Mouse (Mus musculus) right cerebral cortex, postnatal 10 days (tissue): ENCODE measurements around the gene Nup210l.
A peak's percentile ranks its signal among the peaks of the same experiment; 100 is the strongest.
"Not testable (repeated sequence)": the region's sequence is repeated elsewhere in the genome, so short reads cannot be mapped to it uniquely, and the experiment has no call there.

ENCODE experiments used
- DNase-seq, 2 experiments: peaks; one replicate each; pipeline ENCODE4 v3.0.0; 2021; ENCODE audit warnings: low spot score in 2 of 2

Nup210l gene

DNA sequence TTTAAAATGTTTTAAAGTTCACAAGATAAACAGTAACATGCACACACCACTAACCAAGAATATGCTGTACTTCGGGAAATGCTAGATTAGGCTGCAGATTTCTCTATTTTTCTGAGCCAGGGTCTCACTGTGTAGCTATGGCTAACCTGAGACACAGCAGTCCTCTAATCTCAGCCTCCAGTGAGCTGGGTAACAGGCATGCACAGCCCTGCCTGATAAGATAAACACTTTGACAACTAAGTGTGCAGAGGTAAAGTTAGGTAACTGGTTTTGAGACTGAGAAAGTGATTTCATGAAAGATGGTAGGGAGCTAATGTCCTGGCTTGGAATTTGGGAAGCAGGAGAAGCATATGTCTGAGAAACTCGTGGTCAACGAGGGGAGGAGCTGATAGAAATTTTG is 9.5 kb upstream of the Nup210l start:
- DNase-seq, result no peak

DNA sequence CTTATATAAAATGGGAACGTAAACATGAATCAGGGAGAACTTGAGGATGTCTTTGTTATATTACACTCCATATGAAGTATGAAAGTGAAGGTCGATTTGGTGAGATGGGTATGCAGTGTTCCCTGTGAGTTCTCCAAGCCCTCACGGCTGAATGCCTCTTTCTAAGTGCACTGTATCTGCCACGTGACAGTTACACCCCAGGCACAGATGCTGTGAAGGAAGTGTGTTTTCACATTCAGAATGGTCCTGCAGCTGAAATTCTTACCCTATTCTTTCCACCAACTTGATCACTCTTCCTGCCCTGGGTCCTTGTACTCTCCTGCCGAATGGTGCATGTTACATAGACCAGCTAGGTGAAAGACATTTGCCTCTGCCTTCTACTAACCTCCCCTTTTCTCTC is 6.0 kb upstream of the Nup210l start:
- no peak for DNase-seq

- no peak for DNase-seq
Measured at GRCm38 (mm10) chr3:90101010-90101409, 2.9 kb upstream of the Nup210l start.

GRCm38 (mm10) chr3:90101673-90102072 is 2.3 kb upstream of the Nup210l start:
- DNase-seq, result no peak

DNA sequence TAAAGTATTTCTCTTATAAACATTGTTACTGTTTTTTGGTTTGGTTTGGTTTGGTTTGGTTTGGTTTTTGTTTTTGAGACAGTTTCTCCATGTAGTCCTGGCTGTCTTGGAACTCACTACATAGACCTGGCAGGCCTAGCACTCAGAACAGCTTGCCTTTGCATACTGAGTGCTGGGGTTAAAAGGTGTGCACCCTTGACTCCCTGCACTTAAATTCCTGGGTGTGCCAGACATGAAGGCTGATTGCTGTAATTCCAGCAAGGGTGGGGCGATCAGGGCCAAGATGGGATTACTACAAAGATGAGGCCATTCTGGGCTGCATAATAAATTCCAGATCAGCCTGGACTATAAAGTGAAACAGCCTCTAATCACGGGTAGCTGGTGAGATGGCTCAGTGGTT is 1.7 kb upstream of the Nup210l start:
- DNase-seq, result no peak

DNA sequence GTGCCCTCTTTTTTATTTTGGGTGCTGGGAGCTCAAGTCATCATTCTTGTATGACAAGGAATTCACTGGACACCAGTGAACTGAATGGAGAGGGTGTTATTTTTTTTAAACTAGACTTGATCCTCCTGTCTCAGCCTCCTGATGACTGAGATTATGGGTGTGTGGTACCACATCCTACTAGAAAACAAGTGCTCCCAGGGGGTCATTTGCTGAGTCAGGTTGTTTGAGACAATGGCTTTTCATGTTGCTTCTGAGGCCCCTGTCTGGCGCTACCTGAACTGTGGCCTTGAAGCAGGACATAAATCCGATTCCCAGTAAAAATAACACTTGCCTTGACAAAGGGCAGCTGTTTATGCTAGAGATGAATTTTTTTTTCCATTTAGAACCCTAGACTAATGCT is 756 bp upstream of the Nup210l start:
- DNase-seq, result no peak

GRCm38 (mm10) chr3:90111706-90112105 is 7.8 kb downstream of the Nup210l start:
- no peak for DNase-seq

DNA sequence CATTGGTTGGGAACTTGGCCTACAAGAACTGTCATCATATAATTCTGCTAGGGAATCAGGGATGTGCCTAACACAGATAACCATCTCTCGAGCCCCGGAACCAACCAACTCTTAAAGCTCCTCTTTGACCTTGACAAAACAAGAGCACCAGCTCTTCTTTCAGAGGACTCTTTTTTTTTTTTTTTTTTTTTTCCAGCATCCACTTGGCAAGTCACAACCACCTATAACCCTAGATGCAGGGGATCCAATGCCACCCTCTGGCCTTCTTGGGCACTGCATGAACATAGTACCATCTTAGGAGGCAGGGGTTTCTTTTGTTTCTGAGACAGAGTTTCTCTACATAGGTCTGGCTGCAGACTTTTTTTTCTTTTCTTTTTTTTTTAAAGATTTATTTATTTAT is 10.4 kb downstream of the Nup210l start:
- no peak for DNase-seq

GRCm38 (mm10) chr3:90115526-90115925 is 11.6 kb downstream of the Nup210l start:
- no peak for DNase-seq

DNA sequence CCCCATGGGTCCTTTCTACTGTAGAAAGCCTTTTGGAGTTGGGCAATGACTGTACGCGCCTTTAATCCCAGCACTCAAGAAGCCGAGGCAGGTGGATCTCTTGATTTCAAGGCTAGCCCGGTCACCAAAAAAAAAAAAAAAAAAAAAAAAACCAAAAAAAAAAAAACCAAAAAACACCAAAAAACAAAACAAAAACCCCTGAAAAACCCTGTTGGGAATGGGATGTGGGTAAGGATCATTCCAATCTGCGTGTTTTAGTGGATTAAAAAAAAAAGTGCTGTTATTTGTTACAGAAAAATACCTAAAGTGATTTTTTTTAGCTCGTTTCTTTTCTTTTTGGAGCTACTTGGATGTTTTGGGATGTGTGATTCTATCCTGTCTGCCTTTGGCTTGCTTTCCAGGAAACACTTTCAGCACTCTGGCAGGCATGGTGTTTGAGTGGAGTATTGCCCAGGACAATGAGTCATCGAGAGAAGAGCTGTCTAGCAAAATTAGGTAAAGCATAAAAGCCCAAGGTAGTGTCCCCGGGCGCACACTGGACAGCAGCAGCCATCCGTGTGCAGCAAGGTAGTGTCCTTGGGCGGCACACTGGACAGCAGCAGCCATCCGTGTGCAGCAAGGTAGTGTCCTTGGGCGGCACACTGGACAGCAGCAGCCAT is 14.3 kb downstream of the Nup210l start:
- peak; percentile 57 to 67 for DNase-seq

- not testable (repeated sequence) for DNase-seq
Measured at GRCm38 (mm10) chr3:90122036-90122435, 18.1 kb downstream of the Nup210l start.

GRCm38 (mm10) chr3:90125710-90126109 is 21.8 kb downstream of the Nup210l start:
- no peak for DNase-seq

GRCm38 (mm10) chr3:90127881-90128280 is 23.9 kb downstream of the Nup210l start:
- peak in 1 of 2 experiments; percentile 34 for DNase-seq

DNA sequence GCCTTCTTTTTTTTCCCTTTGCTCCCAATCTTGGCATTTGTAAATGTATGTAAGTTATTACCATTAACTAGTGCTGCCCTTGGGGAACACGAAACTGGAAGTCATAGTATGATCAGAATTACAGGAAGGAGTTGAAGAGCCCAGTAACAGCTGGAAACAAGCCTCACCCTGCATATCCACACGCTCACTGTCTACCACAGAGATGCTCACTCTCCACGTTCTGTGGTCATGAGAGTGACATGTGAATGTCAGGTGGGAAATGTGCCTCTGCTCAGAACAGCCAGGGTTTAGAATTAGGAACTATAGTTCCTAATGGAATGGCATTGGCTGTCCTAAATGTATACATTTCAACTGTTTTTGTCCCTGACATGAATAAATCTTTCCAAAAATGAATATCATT is 28.8 kb downstream of the Nup210l start:
- DNase-seq, result no peak

DNA sequence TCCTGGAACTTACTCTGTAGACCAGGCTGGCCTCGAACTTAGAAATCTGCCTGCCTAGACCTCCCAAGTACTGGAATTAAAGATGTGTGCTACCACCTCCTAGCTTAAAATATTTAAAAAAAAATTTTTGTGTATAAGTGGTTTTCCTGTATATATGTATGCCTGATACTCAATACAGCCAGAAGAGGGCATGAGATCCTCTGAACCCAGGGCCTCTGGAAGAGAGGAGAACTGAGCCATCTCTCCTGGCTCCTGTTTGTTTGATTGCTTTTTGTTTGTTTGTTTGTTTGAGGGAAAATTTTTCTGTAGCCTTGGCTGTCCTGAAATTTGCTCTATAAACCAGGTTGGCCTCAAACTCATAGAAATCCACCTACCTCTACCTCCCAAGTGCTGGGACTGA is 29.4 kb downstream of the Nup210l start:
- no peak for DNase-seq

DNA sequence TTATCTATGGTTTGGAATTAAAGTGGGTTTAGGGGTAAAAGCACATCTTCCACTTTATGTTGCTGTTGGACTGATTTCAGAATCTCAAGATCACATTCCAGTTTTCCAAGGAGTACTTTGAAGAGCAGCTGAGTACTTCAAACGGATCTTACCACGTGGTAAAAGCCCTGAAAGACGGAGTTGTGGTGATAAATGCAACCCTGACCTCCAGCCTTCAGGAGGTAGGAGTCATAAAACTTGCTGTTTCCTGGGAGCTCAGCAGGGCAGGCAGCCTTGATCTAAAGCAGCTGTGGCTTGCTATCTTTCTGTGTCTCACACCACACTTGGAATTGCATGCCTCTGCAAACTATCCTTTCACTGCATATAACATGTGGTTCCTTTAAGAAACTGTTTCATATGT is 30.6 kb downstream of the Nup210l start:
- DNase-seq, result no peak

DNA sequence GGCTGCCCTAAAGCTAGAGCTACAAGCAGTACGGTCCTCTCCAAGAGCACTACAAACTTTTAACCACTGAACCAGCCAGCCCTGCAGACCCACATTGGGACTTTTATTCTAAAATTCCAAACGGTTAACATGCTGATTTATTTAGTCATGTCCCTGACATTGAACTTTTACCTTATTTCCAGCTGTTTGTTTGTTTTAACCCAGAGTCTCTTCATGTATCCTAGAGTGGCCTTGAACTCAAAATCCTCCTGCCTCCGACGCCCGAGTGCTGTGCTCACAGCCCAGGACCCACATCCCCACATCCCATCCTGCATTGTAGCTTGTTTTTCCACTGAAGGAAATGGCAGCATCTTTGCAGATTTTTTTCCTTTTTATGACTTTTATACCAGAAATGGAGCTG is 31.1 kb downstream of the Nup210l start:
- DNase-seq, result no peak

DNA sequence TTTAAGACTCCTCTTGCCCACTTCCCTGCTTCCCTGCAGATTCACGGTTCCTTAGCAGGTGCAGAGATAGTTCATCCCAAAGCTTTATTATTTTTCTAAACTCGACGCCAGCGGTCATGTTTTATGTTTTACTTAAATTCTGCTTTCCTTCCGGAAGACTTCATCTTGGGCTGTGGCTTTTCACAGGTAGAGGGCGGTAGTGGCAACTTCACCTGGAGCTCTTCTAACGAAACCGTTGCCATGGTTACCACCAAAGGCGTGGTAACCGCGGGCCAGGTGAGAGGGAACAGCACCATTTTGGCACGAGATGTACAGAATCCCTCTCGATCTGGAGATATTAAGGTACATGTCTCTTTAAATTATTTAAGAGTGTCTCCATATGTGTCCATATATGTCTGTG is 32.7 kb downstream of the Nup210l start:
- DNase-seq, result no peak

DNA sequence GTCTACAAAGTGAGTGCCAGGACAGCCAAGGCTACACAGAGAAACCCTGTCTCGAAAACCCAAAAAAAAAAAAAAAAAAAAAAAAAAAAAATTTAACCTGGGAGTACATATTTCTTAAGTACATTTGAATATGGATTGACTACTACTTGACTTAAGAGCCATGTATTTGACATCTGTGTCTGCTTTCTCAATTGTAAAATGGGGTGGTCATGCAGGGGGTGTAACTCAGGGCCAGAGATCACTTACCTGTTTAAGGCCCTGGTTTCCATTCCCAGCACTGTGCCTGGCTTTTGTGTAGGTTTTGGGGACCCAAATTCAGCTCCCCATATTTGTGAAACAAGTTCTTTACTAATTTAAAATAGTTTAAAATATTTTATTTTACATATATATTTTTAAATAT is 33.7 kb downstream of the Nup210l start:
- no peak for DNase-seq

GRCm38 (mm10) chr3:90139962-90140361 is 36.0 kb downstream of the Nup210l start:
- DNase-seq, result no peak

DNA sequence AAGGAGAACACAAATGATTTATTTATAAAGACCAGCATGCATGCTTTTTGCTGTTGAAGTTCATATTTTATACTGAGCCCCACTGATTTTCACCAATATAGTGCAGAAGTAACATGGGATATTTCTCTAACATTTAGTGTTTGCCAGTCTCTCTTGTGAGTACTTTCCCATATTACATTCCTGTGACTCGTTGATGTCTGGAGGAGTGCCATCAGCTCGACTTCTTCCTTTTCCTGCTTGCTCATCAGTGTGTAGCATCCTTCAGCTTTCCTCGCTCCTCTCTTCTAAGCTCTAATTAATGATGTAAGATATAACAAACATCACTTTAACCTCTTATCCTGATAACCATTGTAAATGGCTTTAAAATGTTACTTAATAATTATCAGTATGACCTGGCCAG is 41.5 kb downstream of the Nup210l start:
- DNase-seq, result no peak

- no peak for DNase-seq
Measured at GRCm38 (mm10) chr3:90146651-90147050, 42.7 kb downstream of the Nup210l start.

GRCm38 (mm10) chr3:90151086-90151740 is 47.3 kb downstream of the Nup210l start:
- no peak for DNase-seq

- DNase-seq, result no peak
Measured at GRCm38 (mm10) chr3:90155996-90156395, 52.1 kb downstream of the Nup210l start.
